Mouse (Mus musculus) midbrain, embryonic 11.5 days (tissue): ENCODE data around the gene Miip. TPM values are rescaled to one million over a fixed set of nuclear protein-coding genes. Genes with fewer than 3 reads are reported as not detected.
A peak's percentile ranks its signal among the peaks of the same experiment; 100 is the strongest.
"Not testable (repeated sequence)": the region's sequence is repeated elsewhere in the genome, so short reads cannot be mapped to it uniquely, and the experiment has no call there.

Experiments
- ATAC-seq: fragments of 200-750 bp; cut with Nextera tagmentation; 2 replicates; pipeline ENCODE4 v1.8.0; 2017; ENCODE audit warnings: moderate TSS enrichment, moderate library complexity; ENCODE audit not compliant: low FRiP score
- DNase-seq: peaks from one replicate; pipeline ENCODE4 v3.0.0; 2015; ENCODE audit warnings: low spot score; ENCODE audit errors: missing footprints
- H3K27ac ChIP-seq: fragments of 300-500 bp; sonication (generic); 2 replicates; pipeline ENCODE4 v1.5.1; 2014; ENCODE audit warnings: low read depth, low read length
- H3K27me3 ChIP-seq: fragments of 300-500 bp; sonication (generic); 2 replicates; pipeline ENCODE4 v1.6.1; 2014; ENCODE audit warnings: mild to moderate bottlenecking, low read length, moderate library complexity, mixed read lengths; ENCODE audit not compliant: control insufficient read depth, insufficient read depth
- H3K36me3 ChIP-seq: fragments of 300-500 bp; sonication (generic); 2 replicates; pipeline ENCODE4 v1.6.1; 2014; ENCODE audit warnings: mild to moderate bottlenecking, low read length, moderate library complexity, mixed read lengths; ENCODE audit not compliant: control insufficient read depth, insufficient read depth
- H3K4me1 ChIP-seq: fragments of 300-500 bp; sonication (generic); 2 replicates; pipeline ENCODE4 v1.6.1; 2014; ENCODE audit warnings: low read length; ENCODE audit not compliant: control insufficient read depth, insufficient read depth
- H3K4me2 ChIP-seq: fragments of 300-500 bp; sonication (generic); 2 replicates; pipeline ENCODE4 v1.6.1; 2014; ENCODE audit warnings: mild to moderate bottlenecking, moderate library complexity
- H3K4me3 ChIP-seq: fragments of 300-500 bp; sonication (generic); 2 replicates; pipeline ENCODE4 v1.5.1; 2014; ENCODE audit warnings: low read depth, low read length
- H3K9ac ChIP-seq: fragments of 300-500 bp; sonication (generic); 2 replicates; pipeline ENCODE4 v1.6.1; 2014; ENCODE audit warnings: low read length
- H3K9me3 ChIP-seq: fragments of 300-500 bp; sonication (generic); 2 replicates; pipeline ENCODE4 v1.6.1; 2016; ENCODE audit warnings: low read length; ENCODE audit not compliant: control insufficient read depth
- WGBS: fragments of 180-500 bp; shearing (Covaris S2); extraction: QIAGEN DNeasy Blood & Tissue Kit; methylation state at CpG from one replicate; pipeline ENCODE4 v1.1.7; 2014; 5-methylcytosine and 5-hydroxymethylcytosine counted together
- polyA plus RNA-seq: library from polyadenylated mRNA; unstranded; fragments of >200 nt; fragmentation: Nextera tagmentation; extraction: Ambion mirVana; gene quantifications from 2 replicates; pipeline ENCODE4 v1.2.1, GENCODE M21; 2014

The Miip gene
- polyA plus RNA-seq, 1 experiment from 2014 or later = 39.2 TPM

GRCm38 (mm10) chr4:147879865-147880264 lies 11.2 kb upstream of the Miip start:
- Histone ChIP-seq H3K36me3 (peaks cover 26% of the 10 kb centered on the region), H3K4me2 (no peak overlapping the region), H3K4me1 (no peaks in the 10 kb centered on the region), H3K27ac (no peak overlapping the region), H3K4me3 (no peak overlapping the region), H3K27me3 (no peaks in the 10 kb centered on the region), H3K9ac (no peak overlapping the region), H3K9me3 (no peaks in the 10 kb centered on the region)
- WGBS = 61% methylated on average over 5 of the region's 5 CpGs
- DNase-seq = no peak
- peak; percentile 25; the same call in 1 of the 2 replicates for ATAC-seq

- Histone ChIP-seq H3K9me3 (no peaks in the 10 kb centered on the region), H3K4me1 (no peaks in the 10 kb centered on the region), H3K27ac (no peak overlapping the region), H3K4me2 (no peak overlapping the region), H3K27me3 (no peaks in the 10 kb centered on the region), H3K4me3 (no peak overlapping the region), H3K36me3 (peaks cover 29% of the 10 kb centered on the region), H3K9ac (no peak overlapping the region)
- DNase-seq (no peak), ATAC-seq (no peak)
- 85% methylated on average over 2 of the region's 2 CpGs for whole genome bisulfite sequencing
These were observed 10.8 kb upstream of the Miip start for GRCm38 (mm10) chr4:147879456-147879855.

GRCm38 (mm10) chr4:147878537-147878936 lies 9.9 kb upstream of the Miip start:
- no peaks in the 10 kb centered on the region for H3K9me3 ChIP-seq
- no peak overlapping the region for H3K9ac ChIP-seq
- no peak for ATAC-seq
- peaks cover 30% of the 10 kb centered on the region for H3K36me3 ChIP-seq
- no peaks in the 10 kb centered on the region for H3K27me3 ChIP-seq
- no peak overlapping the region for H3K4me3 ChIP-seq
- H3K4me1 ChIP-seq = no peaks in the 10 kb centered on the region
- no peak overlapping the region for H3K27ac ChIP-seq
- WGBS = 97% methylated on average over 9 of the region's 9 CpGs
- no peak for DNase-seq
- no peak overlapping the region for H3K4me2 ChIP-seq

- Histone ChIP-seq H3K4me3 (no peak overlapping the region), H3K9ac (no peak overlapping the region), H3K36me3 (peaks cover 26% of the 10 kb centered on the region), H3K9me3 (no peaks in the 10 kb centered on the region), H3K27me3 (no peaks in the 10 kb centered on the region), H3K4me1 (no peaks in the 10 kb centered on the region), H3K4me2 (no peak overlapping the region), H3K27ac (no peak overlapping the region)
- 96% methylated on average over 4 of the region's 4 CpGs for WGBS
- ATAC-seq (no peak), DNase-seq (no peak)
These were observed 7.4 kb upstream of the Miip start for GRCm38 (mm10) chr4:147875852-147876575.

GRCm38 (mm10) chr4:147869238-147869637 lies 622 bp upstream of the Miip start:
- Histone ChIP-seq H3K4me3 (peak overlapping the region; percentile 87), H3K9me3 (no peaks in the 10 kb centered on the region), H3K4me2 (peak overlapping the region; percentile 84), H3K9ac (peak overlapping the region; percentile 77), H3K36me3 (peaks cover 19% of the 10 kb centered on the region), H3K27me3 (no peaks in the 10 kb centered on the region), H3K27ac (no peak overlapping the region), H3K4me1 (peaks cover 19% of the 10 kb centered on the region)
- peak; percentile 88 for DNase-seq
- WGBS = 19% methylated on average over 5 of the region's 5 CpGs
- no peak for ATAC-seq

- H3K27ac ChIP-seq = peak overlapping the region; percentile 63
- H3K9me3 ChIP-seq = no peaks in the 10 kb centered on the region
- no peak for DNase-seq
- H3K4me1 ChIP-seq = peaks cover 19% of the 10 kb centered on the region
- H3K27me3 ChIP-seq = no peaks in the 10 kb centered on the region
- peaks cover 18% of the 10 kb centered on the region for H3K36me3 ChIP-seq
- ATAC-seq = no peak
- H3K9ac ChIP-seq = peak overlapping the region; percentile 86
- H3K4me3 ChIP-seq = peak overlapping the region; percentile 87
- H3K4me2 ChIP-seq = peak overlapping the region; percentile 73
- 13% methylated on average over 22 of the region's 22 CpGs for WGBS
These were observed 810 bp downstream of the Miip start for GRCm38 (mm10) chr4:147867563-147868449.

- not testable (repeated sequence) for H3K27me3 ChIP-seq, H3K4me2 ChIP-seq, H3K27ac ChIP-seq, H3K9ac ChIP-seq, H3K9me3 ChIP-seq, DNase-seq, H3K4me3 ChIP-seq, ATAC-seq
- peaks cover 23% of the 10 kb centered on the region for H3K36me3 ChIP-seq
- 57% methylated on average over 3 of the region's 3 CpGs for WGBS
- H3K4me1 ChIP-seq = peaks cover 19% of the 10 kb centered on the region
These were observed 1.8 kb downstream of the Miip start for GRCm38 (mm10) chr4:147866793-147867192.

- Histone ChIP-seq H3K36me3 (peaks cover 31% of the 10 kb centered on the region), H3K4me2 (no peak overlapping the region), H3K4me3 (no peak overlapping the region), H3K9ac (no peak overlapping the region), H3K27ac (no peak overlapping the region), H3K4me1 (peaks cover 19% of the 10 kb centered on the region), H3K27me3 (no peaks in the 10 kb centered on the region), H3K9me3 (no peaks in the 10 kb centered on the region)
- DNase-seq (no peak), ATAC-seq (no peak)
- WGBS = 97% methylated on average over 9 of the region's 9 CpGs
These were observed 2.6 kb downstream of the Miip start for GRCm38 (mm10) chr4:147866056-147866455.

GRCm38 (mm10) chr4:147865651-147866050 lies 3.0 kb downstream of the Miip start:
- Histone ChIP-seq H3K4me1 (peaks cover 19% of the 10 kb centered on the region), H3K27ac (no peak overlapping the region), H3K9ac (no peak overlapping the region), H3K36me3 (peaks cover 35% of the 10 kb centered on the region), H3K4me2 (no peak overlapping the region), H3K9me3 (no peaks in the 10 kb centered on the region), H3K27me3 (no peaks in the 10 kb centered on the region), H3K4me3 (no peak overlapping the region)
- ATAC-seq (no peak), DNase-seq (no peak)
- WGBS = 94% methylated on average over 6 of the region's 6 CpGs
